Mouse (Mus musculus): Measurements from ENCODE around the gene Faf1. TPM values are rescaled to one million over a fixed set of nuclear protein-coding genes. Genes with fewer than 3 reads are reported as not detected.

Faf1 gene
- polyA plus RNA-seq, 1 experiment from 2014 or later = 45.5 TPM

DNA sequence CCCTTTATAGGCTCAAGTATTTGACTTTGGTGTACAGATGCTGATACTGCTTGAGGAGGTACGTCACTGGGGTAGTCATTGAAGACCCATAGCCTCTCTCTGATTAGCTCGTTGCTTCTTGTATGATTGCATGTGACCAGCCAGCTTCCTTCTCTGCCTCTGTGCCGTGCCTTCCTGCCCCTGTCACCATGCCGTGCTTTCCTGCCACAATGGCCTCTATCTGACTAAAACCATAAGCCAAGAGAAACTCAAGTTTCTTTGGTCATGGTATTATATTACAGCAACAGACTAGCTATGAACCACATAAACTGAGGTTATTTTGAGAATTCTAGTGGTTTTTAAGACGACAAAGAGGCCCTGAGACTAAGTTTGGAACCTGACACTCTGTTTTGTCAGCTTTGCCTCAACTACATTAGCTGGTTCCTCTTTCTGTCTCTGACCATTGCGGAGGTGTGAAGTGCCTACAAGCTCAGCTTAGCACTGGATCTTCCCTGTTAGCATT is 211.5 kb downstream of the Faf1 start:
- no peak for ATAC-seq (ENCODE audit: low FRiP score)
- H3K27ac ChIP-seq = no peak overlapping the region
- WGBS = 90% methylated on average over 6 of the region's 6 CpGs

DNA sequence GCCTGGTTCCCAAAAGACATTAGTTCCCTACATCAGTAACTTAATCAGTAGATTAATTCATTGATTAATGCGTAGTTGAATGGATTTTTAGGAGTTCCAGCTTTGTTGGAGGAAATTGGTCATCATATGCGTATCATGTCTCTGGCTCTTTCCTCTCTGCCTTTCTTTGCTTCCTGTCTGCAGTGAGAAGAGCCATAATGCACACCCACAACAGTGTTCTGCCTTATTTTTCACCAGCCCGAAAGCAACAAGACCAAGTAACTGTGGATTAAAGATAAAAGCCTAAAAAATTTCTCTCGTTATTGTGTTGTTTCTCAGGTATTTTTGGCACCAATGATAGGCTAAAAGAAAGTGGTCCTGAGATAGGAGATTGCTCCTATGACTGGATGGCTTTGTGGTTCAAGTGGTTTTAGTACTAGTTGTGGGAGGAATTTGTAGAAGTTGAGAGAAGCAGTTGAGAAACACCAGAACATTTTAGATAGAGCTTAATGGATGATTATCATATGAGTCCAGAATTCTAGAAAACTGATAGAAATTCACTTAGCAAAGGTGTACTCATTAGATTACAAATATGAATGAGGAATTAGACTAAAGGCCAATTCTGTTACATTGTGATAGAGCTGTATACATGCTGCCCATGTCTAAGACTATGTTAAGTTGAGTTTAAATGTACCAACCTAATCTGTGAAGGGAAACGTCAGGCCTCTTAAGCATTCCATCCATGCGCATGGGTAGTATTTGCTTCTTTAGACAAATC is 221.6 kb downstream of the Faf1 start:
- Histone ChIP-seq H3K9ac (no peak overlapping the region), H3K4me2 (replicated peaks) (no peak overlapping the region), H3K9me3 (replicated peaks) (no peaks in the 10 kb centered on the region), H3K27me3 (no peaks in the 10 kb centered on the region), H3K36me3 (no peaks in the 10 kb centered on the region), H3K4me1 (no peaks in the 10 kb centered on the region), H3K4me3 (no peak overlapping the region), H3K27ac (no peak overlapping the region)
- WGBS = 94% methylated on average over 6 of the region's 6 CpGs
- no peak for ATAC-seq (ENCODE audit: low FRiP score)

More for the DNA sequence above, 211.5 kb downstream of the Faf1 start:
- no peak overlapping the region for H3K9ac ChIP-seq
- H3K36me3 ChIP-seq = peaks cover 13% of the 10 kb centered on the region; the same call in 1 of the 2 replicates
- no peaks in the 10 kb centered on the region for H3K9me3 ChIP-seq (replicated peaks)
- no peak overlapping the region for H3K4me3 ChIP-seq
- no peaks in the 10 kb centered on the region for H3K4me1 ChIP-seq
- no peak overlapping the region for H3K4me2 ChIP-seq (replicated peaks)
- H3K27me3 ChIP-seq = no peaks in the 10 kb centered on the region

DNA sequence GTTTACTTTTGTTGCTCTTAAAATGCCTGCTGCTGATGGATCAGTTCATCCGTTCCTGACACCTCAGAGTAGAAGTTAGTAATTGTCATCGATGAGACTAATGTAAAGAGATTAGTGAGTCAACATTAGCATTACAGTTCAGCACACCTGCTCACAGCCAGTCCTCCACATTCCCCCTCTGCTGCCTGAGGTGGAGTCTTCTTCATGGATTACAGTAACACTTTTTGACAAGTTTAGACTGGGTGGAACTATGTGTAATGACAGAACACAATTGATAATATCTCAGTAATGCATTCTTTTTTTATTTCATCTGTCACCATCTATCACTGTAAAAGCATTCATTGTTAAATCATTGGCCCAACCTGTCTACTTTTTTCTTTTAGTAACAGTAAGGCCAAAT is 224.7 kb downstream of the Faf1 start:
- no peaks in the 10 kb centered on the region for H3K9me3 ChIP-seq (replicated peaks)
- no peak overlapping the region for H3K4me2 ChIP-seq (replicated peaks)
- H3K27ac ChIP-seq = no peak overlapping the region
- ATAC-seq (ENCODE audit: low FRiP score) = no peak
- H3K4me1 ChIP-seq = no peaks in the 10 kb centered on the region
- H3K36me3 ChIP-seq = no peaks in the 10 kb centered on the region
- H3K27me3 ChIP-seq = no peaks in the 10 kb centered on the region
- 81% methylated on average over 2 of the region's 2 CpGs for WGBS
- no peak overlapping the region for H3K9ac ChIP-seq
- no peak overlapping the region for H3K4me3 ChIP-seq

DNA sequence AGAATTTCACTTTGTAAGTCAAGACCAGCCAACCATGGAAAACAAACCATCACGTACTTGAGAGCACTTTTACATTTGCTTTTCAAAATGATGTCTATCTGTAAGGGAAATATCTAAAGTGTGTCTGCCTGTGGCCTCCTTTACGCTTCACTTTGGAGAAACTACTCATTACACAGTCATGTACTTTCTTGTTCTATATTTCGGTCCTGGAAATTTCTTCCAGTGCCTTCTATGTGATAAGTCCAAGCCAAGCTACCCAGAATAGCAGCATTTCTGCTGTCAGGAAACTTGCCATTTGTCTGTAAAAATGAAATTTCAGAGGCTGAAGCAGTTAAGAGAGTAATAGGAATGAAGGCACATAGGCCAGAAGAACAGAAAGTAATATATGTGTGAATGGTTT is 228.1 kb downstream of the Faf1 start:
- no peak for ATAC-seq (ENCODE audit: low FRiP score)
- H3K4me2 ChIP-seq (replicated peaks) = no peak overlapping the region
- no peak overlapping the region for H3K27ac ChIP-seq
- 96% methylated on average over 3 of the region's 3 CpGs for WGBS
- H3K4me1 ChIP-seq = no peaks in the 10 kb centered on the region
- no peaks in the 10 kb centered on the region for H3K36me3 ChIP-seq
- no peak overlapping the region for H3K9ac ChIP-seq
- no peaks in the 10 kb centered on the region for H3K9me3 ChIP-seq (replicated peaks)
- no peak overlapping the region for H3K4me3 ChIP-seq
- H3K27me3 ChIP-seq = no peaks in the 10 kb centered on the region

DNA sequence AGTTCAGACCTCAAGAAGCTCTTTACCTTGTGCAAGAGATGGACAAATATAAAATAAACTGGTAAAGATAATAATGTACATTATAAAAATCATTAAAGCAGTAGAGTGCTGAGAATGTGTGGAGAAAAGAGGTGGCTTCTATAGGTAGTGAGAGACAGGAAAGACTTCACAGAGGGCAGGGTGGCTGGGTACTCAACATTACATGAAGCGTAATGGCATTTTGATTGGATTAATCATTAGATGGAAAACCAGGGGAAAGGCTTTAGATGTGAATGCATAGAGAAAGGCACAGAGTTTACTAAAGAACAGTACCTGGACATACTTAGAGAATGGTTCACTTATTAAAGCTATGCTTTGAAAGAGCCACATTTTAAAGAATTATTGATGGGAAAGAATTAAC is 252.7 kb downstream of the Faf1 start:
- H3K9me3 ChIP-seq (replicated peaks) = no peaks in the 10 kb centered on the region
- peaks cover 4% of the 10 kb centered on the region; the same call in 1 of the 2 replicates for H3K36me3 ChIP-seq
- H3K4me1 ChIP-seq = no peaks in the 10 kb centered on the region
- H3K4me2 ChIP-seq (replicated peaks) = no peak overlapping the region
- H3K9ac ChIP-seq = no peak overlapping the region
- WGBS = 92% methylated on average over 1 of the region's 1 CpGs
- no peak overlapping the region for H3K4me3 ChIP-seq
- no peak for ATAC-seq (ENCODE audit: low FRiP score)
- no peaks in the 10 kb centered on the region for H3K27me3 ChIP-seq
- H3K27ac ChIP-seq = no peak overlapping the region

DNA sequence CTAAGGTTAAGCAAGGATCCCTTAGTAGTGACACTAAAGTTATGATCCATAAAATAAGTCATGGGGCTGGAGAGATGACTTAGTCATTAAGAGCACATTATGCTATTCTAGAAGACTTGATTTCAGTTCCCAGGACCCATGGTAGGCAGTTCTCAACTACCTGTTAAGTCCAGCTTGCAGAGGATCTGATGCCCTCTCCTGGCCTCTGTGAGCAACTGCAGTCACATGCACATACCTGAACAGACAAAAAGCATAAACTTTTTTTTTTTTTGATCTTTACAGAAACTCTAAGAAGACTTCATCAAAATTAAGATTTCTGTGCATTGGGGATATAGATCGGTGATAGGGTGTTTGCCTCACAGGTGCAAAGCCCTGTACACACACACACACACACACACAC is 254.1 kb downstream of the Faf1 start:
- H3K36me3 ChIP-seq = peaks cover 4% of the 10 kb centered on the region; the same call in 1 of the 2 replicates
- H3K9me3 ChIP-seq (replicated peaks) = no peaks in the 10 kb centered on the region
- no peak for ATAC-seq (ENCODE audit: low FRiP score)
- H3K27me3 ChIP-seq = no peaks in the 10 kb centered on the region
- H3K4me1 ChIP-seq = no peaks in the 10 kb centered on the region
- no peak overlapping the region for H3K4me2 ChIP-seq (replicated peaks)
- H3K9ac ChIP-seq = no peak overlapping the region
- 100% methylated on average over 1 of the region's 1 CpGs for WGBS
- H3K4me3 ChIP-seq = no peak overlapping the region
- H3K27ac ChIP-seq = no peak overlapping the region

DNA sequence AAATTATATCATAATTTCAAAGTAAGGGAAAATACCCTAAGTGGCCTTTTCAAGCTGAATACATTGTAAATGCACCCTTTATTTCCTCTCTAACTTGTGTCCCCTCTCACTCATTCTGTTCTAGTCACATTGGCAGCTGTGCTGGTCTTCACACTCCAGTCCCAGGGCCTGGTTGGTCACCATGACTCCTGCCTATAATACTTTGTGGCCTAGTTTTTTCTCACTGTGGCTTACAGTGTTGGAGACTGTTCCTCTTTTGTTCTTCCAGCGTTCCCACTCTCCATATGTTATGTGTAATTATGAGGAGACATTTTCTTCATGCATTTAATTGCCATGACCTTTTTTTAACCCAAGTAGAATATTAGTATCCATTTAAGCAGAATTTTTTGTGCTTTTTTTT is 254.5 kb downstream of the Faf1 start:
- no peak for ATAC-seq (ENCODE audit: low FRiP score)
- no peaks in the 10 kb centered on the region for H3K9me3 ChIP-seq (replicated peaks)
- 83% methylated on average over 1 of the region's 1 CpGs for WGBS
- H3K4me1 ChIP-seq = no peaks in the 10 kb centered on the region
- no peak overlapping the region for H3K27ac ChIP-seq
- H3K4me3 ChIP-seq = no peak overlapping the region
- H3K9ac ChIP-seq = no peak overlapping the region
- no peaks in the 10 kb centered on the region for H3K27me3 ChIP-seq
- H3K36me3 ChIP-seq = peaks cover 4% of the 10 kb centered on the region; the same call in 1 of the 2 replicates
- H3K4me2 ChIP-seq (replicated peaks) = no peak overlapping the region

DNA sequence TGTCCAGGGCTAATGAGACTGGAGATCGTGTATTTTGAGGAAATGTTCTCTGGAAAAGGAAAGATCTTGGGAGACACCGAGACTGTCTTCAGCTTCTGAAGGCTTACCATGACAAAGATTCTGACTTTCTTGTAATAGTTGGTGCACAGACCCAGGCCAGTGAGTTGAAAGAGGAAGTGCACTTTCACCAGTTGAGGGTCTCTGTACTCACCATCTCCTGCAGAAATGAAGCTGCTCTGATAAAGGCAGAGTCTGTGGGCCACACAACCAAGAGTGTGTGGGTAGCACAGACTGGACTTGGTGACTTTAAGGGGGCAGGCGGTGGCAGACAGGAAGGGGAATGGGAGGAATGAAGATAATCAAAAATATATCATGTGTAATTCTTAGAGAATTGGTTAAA is 260.2 kb downstream of the Faf1 start:
- Histone ChIP-seq H3K27me3 (no peaks in the 10 kb centered on the region), H3K9ac (no peak overlapping the region), H3K9me3 (replicated peaks) (no peaks in the 10 kb centered on the region), H3K36me3 (no peaks in the 10 kb centered on the region), H3K4me1 (no peaks in the 10 kb centered on the region; the same call in 1 of the 2 replicates), H3K4me3 (no peak overlapping the region), H3K27ac (no peak overlapping the region), H3K4me2 (replicated peaks) (no peak overlapping the region)
- WGBS = over 99% methylated on average over 3 of the region's 3 CpGs
- ATAC-seq (ENCODE audit: low FRiP score) = no peak

DNA sequence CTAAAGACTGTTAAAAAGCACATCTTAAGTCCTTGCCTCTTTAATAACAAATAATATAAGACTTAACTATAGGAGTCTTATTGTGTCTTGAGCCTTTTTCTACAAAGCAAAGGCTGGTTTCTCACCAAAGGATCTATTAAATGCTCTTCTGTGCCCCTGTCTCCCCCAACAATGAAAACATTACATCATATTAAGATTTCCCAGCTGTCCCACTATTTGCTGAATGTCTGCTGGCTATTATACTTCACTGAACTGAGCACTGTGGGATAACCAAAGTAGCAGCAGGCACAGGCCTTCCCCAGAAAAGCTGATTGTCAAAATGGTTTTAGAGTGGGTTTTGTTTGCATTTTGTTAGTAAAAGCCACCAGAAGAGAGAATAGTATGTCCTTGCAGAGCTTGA is 262.9 kb downstream of the Faf1 start:
- H3K4me1 ChIP-seq = no peaks in the 10 kb centered on the region; the same call in 1 of the 2 replicates
- H3K9ac ChIP-seq = no peak overlapping the region
- ATAC-seq (ENCODE audit: low FRiP score) = no peak
- H3K9me3 ChIP-seq (replicated peaks) = no peaks in the 10 kb centered on the region
- H3K27ac ChIP-seq = no peak overlapping the region
- H3K27me3 ChIP-seq = no peaks in the 10 kb centered on the region
- no peaks in the 10 kb centered on the region for H3K36me3 ChIP-seq
- H3K4me2 ChIP-seq (replicated peaks) = no peak overlapping the region
- H3K4me3 ChIP-seq = no peak overlapping the region

DNA sequence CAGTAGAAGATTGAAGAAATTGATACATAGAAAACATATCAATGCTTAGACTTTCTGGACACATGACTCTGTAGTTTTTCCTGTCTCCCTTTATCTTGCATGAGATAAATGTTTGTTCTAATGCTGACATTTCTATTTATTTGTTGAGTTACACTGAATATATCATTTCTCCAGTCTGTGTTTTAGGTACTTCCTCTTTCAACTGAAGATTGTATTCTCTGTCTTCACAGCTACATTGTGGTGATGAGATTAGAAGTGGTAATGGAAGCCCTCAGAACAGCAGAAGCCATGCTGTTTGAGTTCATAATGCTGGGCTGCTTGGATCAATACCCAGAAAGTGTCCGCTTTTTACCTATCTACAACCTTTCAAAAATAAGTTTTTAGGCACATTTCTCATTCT is 269.2 kb downstream of the Faf1 start:
- 91% methylated on average over 1 of the region's 1 CpGs for WGBS
- no peak overlapping the region for H3K27ac ChIP-seq
- no peaks in the 10 kb centered on the region for H3K27me3 ChIP-seq
- no peaks in the 10 kb centered on the region for H3K9me3 ChIP-seq (replicated peaks)
- no peak overlapping the region for H3K4me3 ChIP-seq
- no peak overlapping the region for H3K9ac ChIP-seq
- no peaks in the 10 kb centered on the region for H3K4me1 ChIP-seq
- H3K4me2 ChIP-seq (replicated peaks) = no peak overlapping the region
- ATAC-seq (ENCODE audit: low FRiP score) = no peak
- H3K36me3 ChIP-seq = no peaks in the 10 kb centered on the region

DNA sequence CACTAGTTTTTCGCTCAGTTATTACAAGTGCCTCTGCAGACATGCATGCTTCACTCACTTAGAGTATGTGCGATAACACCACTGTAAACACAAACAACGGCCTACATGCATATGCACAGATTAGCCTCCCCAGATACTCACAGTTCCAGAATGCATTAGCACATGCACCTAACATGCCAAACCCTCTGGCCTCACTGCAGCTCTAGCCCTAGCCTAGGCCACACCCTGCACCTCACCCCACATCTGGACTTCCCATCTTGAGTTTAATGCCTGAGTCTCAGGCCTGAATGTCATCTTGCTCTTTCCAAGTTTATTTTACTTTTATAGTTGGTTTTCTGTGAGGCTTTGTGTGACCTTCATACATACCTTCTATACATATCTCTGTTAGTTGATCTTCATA is 272.9 kb downstream of the Faf1 start:
- no peaks in the 10 kb centered on the region for H3K36me3 ChIP-seq
- ATAC-seq (ENCODE audit: low FRiP score) = no peak
- H3K27ac ChIP-seq = no peak overlapping the region
- H3K27me3 ChIP-seq = no peaks in the 10 kb centered on the region
- no peak overlapping the region for H3K4me2 ChIP-seq (replicated peaks)
- WGBS = 96% methylated on average over 3 of the region's 3 CpGs
- no peaks in the 10 kb centered on the region for H3K4me1 ChIP-seq
- no peaks in the 10 kb centered on the region for H3K9me3 ChIP-seq (replicated peaks)
- no peak overlapping the region for H3K9ac ChIP-seq
- no peak overlapping the region for H3K4me3 ChIP-seq

DNA sequence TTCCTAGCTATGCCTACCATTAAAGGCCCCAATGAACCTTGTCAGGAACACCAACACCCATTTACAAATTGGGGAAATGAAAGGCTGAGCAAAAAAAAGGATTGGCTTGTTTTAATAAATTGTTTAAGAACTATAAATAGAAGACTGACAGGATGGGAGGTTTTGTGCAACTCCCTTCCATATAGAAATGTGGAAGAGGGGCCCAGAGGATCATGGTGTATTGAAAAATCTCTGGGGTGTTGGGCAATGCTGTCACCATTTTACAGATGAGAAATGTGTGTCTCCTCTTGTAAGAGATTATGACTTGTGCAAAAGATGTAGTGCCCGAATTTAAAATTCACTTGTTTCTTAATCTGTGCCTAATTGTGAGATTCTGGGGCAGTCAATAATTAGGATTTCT is 277.1 kb downstream of the Faf1 start:
- Histone ChIP-seq H3K9ac (no peak overlapping the region), H3K9me3 (replicated peaks) (no peaks in the 10 kb centered on the region), H3K36me3 (no peaks in the 10 kb centered on the region), H3K4me2 (replicated peaks) (no peak overlapping the region), H3K27ac (no peak overlapping the region), H3K4me1 (no peaks in the 10 kb centered on the region), H3K27me3 (no peaks in the 10 kb centered on the region), H3K4me3 (no peak overlapping the region)
- WGBS = 92% methylated on average over 1 of the region's 1 CpGs
- ATAC-seq (ENCODE audit: low FRiP score) = no peak

All from hindbrain, embryonic 12.5 days (tissue).